Mouse (Mus musculus) kidney, adult 2 months (tissue): ENCODE data around the gene Arhgef11.

Experiments
- CTCF ChIP-seq: fragments of 200-500 bp; conservative IDR thresholded peaks from 2 replicates; pipeline ENCODE4 v1.5.1; 2011; ENCODE audit warnings: low read depth, mild to moderate bottlenecking, control low read depth, low read length, moderate library complexity, mixed read lengths; ENCODE audit not compliant: insufficient read depth, insufficient read length
- POLR2A ChIP-seq: fragments of 200-500 bp; IDR thresholded peaks from one replicate; pipeline ENCODE4 v1.6.1; 2011; ENCODE audit warnings: low read depth, low read length, control low read depth

- TF ChIP-seq POLR2A (no peak), CTCF (no peak)
These were observed 116.8 kb downstream of the Arhgef11 start for GRCm38 (mm10) chr3:87733984-87734761.
